Mouse (Mus musculus) cerebral cortex, adult 2 months (tissue): ENCODE measurements around the gene Frmd6.

Experiments used
- WGBS: fragments of 180-500 bp; shearing (Covaris S2); methylation state at CpG from one replicate; pipeline ENCODE4 v1.1.7; 2018; 5-methylcytosine and 5-hydroxymethylcytosine counted together

Gene Frmd6

DNA sequence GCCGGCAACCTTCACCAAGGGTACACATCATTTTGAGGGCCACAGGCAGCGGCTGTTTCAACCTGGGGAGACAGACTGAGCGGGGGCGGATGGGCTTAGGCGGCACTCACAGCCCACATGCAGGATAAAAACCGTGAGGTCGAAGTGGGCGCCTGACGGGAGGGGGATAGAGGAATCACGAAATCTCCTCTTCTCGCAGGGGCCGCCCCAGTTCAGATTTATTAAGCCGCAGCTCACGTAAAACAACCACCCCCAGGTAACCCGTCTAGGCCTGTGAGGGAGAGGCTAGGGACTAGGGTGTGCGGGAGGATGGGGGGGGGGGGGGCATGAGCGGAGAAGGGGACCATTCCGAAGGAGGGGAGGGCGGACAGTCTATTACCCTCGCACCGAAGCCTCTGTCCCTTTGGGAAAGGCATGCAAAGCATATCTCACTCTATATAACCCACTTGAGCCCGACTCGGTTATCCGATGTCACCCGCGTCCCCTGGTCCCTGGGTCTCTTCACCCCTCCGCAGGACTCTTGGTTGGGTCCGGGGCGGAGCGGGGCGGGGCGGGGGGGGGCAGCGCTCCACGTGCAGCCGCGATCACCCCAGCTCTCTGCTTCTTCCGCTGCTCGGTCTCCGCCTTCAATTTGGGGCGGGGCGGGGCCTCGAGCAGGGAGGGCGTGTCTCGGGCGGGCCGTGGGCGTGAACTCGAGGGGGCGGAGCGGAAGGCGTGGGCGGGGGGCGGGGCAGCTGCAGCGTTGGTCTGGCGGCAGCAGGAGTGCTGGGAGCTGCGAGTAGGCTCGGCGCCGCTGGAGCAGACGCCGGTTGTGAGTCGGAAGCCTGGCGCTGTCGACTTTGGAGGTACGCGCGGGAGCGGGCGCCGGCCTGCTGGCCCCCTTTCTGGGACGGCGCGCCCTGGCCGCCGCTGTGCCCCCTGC lies at the start of gene Frmd6:
Frmd6 (plus strand) TSS at position 786 of the 922 bp plus-strand sequence.
- whole genome bisulfite sequencing, result 1% methylated on average over 73 of the region's 75 CpGs

DNA sequence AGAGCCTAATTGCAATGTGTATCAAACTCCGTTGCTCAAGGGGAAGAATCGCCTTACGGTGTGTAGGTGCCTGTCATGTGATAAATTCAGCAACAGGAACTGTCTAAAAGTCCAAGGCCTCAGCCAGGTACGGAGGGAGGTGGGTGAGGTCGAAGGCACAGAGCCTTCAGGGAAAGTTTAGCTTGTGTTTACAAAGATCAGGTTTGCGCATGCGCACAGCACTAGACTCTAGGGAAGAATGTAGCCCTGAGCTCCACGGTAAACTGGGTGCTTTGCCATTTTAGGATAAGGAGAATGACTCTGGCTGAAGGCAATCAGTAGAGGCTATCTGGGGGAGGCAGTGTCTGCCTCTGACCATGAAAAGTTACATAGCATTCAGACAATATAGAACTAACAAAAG lies 49.7 kb upstream of the Frmd6 start:
- whole genome bisulfite sequencing, result 94% methylated on average over 8 of the region's 8 CpGs

DNA sequence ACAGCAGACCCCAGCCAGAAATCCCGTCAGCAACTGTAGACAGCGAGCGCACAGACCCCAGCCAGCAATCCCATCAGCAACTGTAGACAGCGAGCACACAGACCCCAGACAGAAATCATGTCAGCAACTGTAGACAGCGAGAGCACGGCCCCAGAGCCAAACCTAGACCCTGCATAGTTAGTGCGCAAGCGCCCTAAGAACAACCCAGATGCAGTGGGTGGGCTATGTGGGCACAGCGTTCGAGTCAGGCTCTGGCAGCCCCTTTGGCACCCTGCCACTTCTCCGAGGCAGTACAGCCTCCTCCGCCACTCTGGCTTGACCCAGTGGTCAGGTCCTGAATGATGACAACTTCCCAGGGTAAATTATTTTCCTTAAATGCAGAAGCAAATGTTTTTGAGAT lies 48.6 kb upstream of the Frmd6 start:
- WGBS, result 47% methylated on average over 12 of the region's 12 CpGs

DNA sequence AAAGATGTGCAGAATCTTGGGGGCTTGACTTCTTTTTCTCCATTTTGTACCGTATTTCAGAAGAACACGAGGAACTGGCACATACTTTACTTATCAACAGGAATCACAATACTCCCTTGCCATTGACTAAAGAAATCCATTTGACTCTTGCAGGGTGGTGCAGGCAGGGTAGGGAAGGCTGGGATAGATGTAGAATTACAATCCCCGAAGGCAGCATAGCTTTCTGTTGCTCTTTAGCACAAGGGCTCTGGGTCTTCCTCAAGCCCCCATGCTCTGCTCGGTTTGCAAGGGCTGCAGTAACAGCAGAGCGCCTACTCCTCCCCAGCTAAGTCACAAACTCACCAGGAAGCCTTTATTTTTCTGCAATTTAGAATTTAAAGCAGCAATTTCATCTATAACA lies 47.8 kb upstream of the Frmd6 start:
- 33% methylated on average over 5 of the region's 5 CpGs for WGBS

DNA sequence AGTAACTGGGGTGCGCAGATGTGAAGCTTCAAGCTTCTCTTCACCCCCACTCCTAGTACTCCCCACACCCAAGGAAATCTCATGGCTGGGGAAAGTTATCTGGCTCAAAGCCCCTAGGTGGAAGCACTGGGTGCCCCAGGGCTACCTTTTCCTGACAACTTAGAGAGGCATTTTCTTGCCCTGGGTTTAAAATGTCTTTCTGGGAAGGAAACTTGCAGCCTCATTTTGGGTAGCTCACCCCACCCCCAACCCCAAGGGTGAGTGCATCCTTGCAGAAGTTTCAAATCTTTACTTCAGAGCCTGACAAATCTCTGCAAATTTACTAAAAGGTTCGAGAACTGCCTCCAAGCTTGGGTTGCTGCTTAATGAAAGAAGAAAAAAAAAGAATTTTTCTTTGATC lies 47.0 kb upstream of the Frmd6 start:
- 67% methylated on average over 2 of the region's 2 CpGs for WGBS

DNA sequence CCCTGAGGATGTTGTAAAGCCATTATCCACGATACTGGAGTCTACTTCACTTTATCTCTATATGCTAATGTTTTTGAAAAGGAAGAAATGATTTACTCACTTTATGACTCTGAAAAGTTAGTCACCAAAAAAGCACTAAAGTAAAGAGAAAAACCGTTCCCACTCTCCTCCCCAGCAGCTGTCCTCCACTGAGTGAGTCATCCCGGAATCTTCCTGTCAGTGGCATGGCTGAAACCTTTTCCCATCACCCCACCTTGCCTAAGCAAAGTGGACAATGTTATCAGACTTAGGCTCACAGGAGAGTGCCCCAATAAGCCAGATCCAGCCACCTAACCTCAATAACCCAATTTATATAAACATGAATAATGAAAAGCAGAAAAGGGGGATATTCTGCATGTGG lies 46.6 kb upstream of the Frmd6 start:
- 44% methylated on average over 3 of the region's 3 CpGs for WGBS

DNA sequence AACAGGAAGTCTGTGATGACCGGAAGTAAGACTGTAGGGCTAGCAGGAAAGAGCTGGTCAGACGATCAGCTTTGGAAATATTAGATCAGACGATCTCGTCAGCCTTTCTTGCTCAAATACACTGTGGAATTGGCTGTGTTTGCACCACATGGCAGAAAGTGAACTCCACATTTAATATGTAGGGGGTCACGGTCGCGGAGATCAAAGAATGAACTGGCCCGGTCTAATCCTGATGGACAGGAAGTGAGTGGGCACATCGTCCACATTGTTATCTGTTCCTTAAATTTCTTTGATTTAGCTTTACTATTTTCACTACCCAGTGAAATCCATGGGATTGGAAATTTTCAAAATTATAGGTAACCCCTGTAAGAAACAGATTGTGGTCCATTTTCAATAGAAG lies 42.3 kb upstream of the Frmd6 start:
- 70% methylated on average over 9 of the region's 9 CpGs for WGBS

DNA sequence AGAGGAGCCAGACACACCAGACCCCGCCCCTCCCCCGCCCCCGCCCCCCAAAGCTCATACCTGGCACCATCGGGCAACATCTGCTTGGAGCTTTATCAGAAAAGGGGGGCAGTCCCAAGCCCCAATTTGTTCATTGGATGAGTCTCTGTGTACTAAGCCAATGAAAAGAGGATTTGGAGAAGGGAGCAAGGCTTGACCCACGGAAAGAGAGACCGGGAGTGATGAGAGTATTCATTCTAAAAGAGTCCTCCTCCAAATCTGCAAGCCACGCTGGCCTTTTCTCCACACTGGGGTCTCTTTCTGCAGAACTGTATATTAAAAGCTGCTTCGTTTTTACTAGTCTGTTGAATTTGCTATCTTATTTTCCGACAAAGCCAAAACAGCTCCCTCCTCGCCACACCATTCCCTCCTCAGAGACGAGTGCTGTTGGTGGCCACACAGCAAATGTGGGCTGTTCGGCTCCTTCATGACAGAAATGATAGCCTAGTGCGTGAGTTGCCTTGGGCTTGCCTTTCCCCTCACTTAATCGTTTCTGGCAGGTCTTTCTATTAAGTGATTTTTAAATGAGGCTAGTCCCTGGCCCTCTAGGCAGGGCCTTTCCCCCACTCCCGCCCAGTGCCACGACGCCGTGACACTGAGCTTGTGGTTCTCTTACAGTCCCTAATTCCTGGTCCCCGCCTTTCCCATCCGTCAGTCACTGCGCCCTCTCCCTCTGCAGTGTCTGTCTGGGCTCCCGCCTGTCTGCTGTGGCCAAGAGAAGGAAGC lies 41.7 kb upstream of the Frmd6 start:
- WGBS, result 66% methylated on average over 22 of the region's 22 CpGs

DNA sequence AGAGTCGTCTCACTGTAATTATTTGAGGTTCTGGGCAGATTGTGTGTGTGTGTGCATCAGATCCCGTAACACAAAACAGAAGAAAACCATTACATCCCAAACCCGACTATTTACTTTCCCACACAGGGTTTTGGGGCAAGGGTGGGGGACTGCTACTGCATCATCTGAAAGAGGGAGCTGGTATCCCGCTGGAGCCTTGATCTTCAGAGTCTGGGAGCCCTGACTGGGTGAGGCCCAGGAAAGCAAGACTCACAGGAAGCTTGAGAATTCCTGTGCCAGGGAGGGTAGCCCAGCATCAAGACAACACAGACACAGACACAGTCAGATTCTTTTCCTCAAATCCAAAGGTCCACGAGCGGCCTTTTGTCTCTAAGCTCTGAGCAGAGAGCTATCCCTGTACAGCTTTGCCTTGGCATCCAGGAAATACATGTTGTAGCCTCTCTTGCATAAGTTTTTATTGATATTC lies 41.0 kb upstream of the Frmd6 start:
- 71% methylated on average over 6 of the region's 6 CpGs for WGBS

DNA sequence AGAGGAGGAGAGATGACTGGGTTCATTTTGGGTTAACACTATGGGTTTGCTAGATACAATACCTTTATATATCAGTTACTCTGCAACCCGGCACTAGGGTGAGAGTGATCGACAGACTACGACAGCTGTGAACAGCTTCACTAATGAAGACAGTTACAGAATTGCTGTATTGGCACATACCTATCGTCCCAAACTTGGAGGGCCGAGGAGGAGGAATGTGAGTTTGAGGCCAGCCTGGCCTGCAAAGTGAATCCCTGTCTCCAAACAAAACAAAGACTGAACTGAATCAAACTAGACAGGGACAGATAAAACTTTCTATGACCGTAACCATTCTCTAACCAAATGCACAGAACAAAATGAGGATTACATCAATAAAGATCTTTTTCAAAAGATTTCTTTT lies 36.0 kb upstream of the Frmd6 start:
- WGBS, result 91% methylated on average over 6 of the region's 6 CpGs

DNA sequence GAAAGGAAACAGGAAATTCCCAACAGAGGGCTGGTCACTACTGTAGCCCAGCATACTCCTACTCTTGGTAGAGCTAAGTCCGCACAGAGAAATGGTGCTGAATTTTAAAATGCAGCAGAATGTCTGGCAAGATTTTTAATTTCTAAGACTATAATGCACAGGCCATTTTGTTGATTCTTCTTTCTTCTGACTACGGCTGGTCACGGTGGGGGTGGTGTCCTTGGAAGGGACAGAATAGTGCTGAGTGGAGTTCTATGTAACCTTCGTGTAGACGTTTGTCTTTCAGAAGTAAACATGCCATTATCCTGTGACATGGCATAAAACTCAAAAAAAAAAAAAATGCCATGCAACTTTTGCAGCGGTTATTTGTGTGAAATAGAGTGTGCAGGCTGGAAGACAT lies 32.0 kb upstream of the Frmd6 start:
- 62% methylated on average over 6 of the region's 6 CpGs for WGBS

DNA sequence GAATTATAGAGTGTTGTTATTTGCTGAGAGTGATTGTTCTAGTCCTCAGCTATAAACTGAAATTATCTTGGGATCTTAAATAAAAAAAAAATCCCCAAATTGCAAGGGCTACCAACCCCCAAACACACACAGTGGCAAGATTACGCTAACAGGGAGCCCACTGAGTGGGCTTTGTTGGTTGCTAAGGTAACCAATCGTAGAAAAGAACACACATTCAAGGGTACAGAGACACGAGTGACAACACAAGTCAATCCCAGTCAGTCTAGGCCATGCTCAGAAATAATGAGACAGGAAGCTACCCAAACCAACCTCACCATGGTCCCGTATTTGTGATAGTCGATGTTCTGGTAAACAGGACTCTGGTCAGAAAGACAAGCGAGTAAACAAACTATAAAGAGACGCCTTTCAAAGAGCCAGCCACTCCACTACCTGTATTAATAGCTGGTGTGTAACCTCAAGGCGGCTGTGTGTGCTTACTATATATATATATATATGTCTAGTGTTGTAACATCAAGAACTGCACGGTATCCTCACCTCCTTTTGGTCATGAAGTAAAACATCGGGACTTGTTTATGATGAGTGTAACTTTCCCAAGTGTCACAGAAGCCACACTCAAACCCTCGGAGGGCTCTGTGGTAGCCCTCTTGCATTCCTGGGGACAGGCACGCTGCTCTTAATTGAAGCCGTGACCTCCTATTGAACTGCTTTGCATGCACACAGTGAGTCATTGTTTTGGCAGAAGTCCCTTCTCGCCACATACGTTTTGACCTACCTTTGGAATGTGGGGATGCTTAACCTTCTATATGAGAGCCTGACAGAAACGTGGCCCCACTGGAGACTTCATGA lies 30.5 kb upstream of the Frmd6 start:
- 57% methylated on average over 16 of the region's 16 CpGs for WGBS

DNA sequence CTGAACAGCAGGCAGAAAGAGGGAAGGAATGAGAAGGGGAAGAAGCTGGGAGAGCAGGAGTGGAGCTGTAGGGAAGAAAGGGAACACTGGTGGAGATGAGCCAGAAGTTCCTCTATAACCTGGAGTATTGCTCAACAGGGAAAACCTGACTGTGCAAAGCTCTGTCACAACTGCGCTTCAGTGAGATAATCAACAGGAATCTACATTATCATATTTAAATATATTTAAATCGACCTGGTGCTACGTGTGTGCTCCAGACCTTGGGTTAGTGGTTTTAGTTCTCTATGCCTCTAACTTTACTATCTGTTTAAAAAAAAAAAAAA lies 30.0 kb upstream of the Frmd6 start:
- WGBS, result 88% methylated on average over 3 of the region's 3 CpGs

DNA sequence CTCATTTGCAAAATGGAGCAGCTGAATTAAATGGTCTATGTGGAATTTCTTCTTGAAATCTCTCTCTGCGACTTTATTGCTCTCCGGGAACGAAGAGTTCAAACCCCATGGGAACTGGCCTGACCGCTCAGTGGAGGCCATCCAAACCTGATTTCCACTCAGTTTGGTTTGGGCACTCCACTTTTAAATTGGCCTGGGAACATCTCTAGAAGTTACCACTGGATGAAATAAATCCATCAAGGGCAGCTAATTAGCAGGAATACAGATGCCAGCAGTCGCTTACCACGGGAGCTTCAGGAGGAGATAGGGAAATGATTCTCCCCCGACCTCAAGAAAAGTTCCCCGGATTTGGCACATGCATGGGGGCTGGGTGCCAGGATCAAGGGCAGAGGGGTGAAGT lies 26.8 kb upstream of the Frmd6 start:
- 68% methylated on average over 8 of the region's 8 CpGs for WGBS

DNA sequence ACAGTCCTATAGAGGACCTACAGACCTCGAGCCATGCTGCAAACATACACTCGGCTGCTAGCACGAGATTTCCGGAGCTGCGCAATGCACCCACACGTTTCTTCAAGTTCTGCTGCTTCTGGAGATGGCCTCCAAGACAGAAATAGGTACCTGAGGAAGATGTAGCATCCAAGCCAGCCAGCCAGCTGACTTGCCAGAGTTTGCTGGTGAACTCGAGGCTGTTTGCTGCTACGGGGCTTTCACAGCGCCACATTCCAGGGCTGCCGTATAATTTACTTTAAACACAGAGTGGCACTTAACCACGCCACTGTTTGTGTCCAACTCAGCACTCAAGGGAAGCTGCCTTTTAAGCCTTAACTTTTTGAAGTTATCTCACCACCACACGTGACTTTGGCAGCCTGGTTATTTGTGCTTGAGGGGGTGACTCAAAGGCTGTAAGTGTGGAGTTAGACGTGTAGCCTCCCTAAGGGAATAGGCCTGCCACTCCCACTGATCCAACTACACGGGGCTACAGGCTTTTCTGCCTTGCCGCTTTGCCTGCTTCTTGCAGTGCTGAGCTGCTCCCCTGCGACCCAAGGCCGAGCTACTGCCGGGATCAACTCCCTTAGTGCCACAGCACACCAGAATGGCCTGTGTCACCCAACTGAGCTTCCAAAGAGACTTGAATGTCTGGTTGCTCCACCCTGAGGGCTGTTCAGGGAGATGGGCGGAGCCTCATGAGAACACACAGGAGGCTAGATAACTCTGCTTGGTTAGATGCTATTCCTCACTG lies 25.9 kb upstream of the Frmd6 start:
- WGBS, result 50% methylated on average over 19 of the region's 19 CpGs

DNA sequence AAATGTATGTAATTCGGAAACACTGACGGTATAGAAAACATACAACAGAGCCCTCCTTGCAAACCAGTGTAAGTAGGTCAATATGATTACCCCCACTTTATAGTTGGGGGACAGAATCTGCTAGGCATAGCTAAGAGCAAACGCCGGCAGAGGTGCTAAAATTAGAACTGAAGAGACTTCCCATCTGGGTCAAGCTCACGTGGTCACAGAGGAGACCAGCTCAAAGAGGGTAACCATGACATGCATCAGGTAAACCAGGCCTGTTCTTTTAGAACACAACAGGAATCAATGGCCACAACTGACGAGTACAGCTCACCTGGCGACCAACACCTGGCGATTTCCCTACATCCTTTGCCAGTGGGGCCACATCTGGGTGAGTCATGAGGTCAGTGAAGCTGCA lies 25.2 kb upstream of the Frmd6 start:
- WGBS, result 82% methylated on average over 8 of the region's 8 CpGs

DNA sequence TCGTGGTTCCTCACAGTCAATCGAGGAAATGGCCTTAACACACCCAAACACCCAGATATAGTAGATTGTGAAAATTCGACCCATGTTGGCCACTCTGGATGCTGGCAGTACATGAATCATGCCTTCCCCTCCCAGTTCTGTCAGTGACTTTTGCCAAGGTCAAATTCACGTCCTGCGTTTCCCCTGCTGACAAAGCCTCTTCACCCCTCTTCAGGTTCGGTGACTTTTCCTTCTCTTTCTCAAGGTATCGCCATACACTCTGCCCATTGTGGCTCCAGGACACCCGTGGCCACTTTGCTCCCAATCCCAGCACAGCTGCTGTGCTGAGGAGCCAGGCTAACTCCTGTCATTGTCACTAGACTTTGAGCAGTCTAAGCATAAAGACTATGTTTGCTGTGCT lies 24.0 kb upstream of the Frmd6 start:
- 82% methylated on average over 8 of the region's 8 CpGs for WGBS

DNA sequence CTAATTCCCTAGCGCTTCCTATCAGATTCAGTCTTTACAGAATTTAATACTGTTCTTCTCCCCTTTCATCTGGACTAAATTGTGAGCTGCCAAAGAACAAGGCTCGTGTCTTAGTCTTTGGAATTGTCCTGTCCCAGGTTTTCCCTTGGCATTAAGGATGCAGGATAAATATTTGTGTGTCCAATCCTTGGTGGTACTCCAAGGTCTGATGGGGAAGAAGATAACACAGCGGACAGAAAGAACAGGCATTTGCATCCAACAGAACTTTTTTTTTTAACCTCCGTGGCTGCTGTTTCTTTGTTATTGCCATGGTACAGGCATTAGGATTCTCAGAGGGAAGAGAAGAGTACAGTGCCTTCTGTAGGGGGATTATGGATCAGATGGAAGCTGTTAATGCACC lies 21.8 kb upstream of the Frmd6 start:
- 79% methylated on average over 4 of the region's 4 CpGs for WGBS

DNA sequence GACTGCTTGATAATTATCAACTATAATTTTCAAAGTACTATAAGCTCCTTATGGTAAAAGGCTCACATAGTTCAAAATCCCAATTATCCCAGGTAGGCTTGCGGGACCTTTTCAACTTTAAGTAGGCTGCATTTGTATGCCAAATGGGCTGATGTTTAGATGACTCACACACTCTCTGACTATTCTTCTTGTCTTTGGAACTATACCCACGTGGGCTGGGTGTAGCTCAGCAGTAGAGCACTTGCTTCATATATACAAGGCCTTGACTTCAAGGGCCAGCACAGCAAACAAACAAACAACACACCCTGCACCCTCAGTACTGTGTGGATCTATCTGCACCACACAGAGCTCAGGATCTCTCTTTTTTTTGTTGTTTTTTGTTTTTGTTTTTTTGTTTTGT lies 20.3 kb upstream of the Frmd6 start:
- 51% methylated on average over 2 of the region's 2 CpGs for WGBS

DNA sequence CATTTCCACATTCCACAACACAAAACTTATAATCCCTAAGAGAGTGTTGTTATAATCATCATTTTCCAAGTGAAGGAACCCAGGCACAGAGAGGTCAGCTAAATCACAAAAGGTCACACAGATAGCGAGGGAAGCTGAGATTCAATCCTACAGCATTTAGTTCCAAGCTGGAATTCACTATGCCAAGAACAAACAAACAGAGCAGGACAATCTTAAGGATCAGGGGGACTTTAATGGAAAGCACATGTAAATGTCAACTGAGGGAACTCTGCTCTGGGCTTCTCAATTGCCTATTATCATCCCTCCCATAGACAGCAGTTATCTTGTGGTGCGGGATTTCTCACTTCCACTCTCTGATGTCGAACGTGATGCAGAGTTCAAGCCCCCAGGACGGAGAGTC lies 17.8 kb upstream of the Frmd6 start:
- WGBS, result 68% methylated on average over 5 of the region's 5 CpGs

DNA sequence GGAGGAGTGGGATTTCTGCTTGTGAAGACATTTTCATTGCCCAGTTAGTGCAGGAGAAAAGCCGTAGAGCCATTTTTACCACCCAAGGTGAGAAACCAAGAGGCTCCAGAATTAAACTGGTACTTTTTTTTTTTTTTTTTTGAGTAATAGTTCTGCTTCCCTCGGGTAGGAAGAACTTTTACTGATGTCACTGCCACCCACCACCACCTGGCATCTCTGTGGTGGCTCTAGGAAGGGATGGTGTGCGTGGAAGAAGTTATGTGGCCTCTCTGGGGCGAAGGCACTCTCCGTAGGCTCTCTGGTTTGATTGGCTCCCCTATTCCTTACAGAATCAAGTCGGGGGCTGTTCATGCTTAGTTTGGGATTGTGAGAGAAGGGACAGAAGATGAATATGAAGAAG lies 17.3 kb upstream of the Frmd6 start:
- 60% methylated on average over 6 of the region's 6 CpGs for WGBS
